Mouse (Mus musculus) megakaryocyte progenitor cell, adult 5-6 weeks (primary cell): ENCODE results near the gene Limk2. TPM values are rescaled to one million over a fixed set of nuclear protein-coding genes. Genes with fewer than 3 reads are reported as not detected.
A peak's percentile ranks its signal among the peaks of the same experiment; 100 is the strongest.

Source experiments
- ATAC-seq: replicated peaks from 2 replicates; pipeline ENCODE4 v1.8.0; 2016; ENCODE audit warnings: mild to moderate bottlenecking, moderate TSS enrichment, inconsistent platforms; ENCODE audit not compliant: poor library complexity
- total RNA-seq, 2 experiments: library from RNA; stranded (forward) in 1 of 2; stranded (reverse) in 1 of 2; fragments of 157-497, 149-512 nt in 1 of 2; fragments of 200-1000 nt in 1 of 2; gene quantifications; 2 replicates each; pipeline versions ENCODE4 v1.2.3 to v1.2.4; 2015 to 2017

The Limk2 gene
- total RNA-seq (2015), result 16.9 and 17.0 TPM in 2 replicates
- total RNA-seq (2017), result 20.1 and 30.0 TPM in 2 replicates

DNA sequence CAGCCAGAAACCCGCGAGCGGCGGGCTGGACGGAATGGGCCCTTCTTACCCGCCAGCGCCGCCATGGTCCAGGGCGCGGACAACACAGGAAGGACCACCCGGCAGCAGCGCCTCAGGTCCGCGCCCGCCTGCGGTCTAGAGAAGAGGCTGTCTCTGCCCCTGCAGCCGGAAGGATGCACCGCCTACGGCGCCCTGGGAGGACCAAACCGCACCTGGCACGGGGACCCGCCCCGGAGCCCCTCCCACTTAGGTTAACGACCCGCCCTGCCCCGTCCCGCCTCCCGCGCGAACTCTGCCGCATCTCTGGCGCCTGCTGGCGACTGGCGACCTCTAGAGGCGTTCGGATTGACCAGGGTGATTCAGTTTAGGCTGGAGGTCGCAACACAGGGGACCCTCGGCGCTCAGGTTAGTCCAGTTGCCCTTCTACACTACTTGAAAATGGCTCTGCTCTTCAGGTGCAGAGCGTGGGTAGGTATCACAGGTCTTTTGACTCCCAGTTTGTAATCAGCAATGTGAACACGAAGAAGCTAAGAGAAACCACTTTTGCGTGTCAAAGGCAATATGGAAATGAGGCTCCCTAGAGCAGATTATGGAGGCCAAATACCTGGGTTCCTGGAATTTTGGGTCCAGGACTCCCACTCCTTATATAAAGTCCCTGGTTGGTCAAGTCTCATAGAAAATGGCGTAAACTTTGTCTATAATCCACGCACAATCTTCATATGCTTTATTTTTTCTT is at the start of gene Limk2:
Limk2 (minus strand) TSS at position 193 of the 736 bp plus-strand sequence.
- ATAC-seq, result peak; percentile 96

DNA sequence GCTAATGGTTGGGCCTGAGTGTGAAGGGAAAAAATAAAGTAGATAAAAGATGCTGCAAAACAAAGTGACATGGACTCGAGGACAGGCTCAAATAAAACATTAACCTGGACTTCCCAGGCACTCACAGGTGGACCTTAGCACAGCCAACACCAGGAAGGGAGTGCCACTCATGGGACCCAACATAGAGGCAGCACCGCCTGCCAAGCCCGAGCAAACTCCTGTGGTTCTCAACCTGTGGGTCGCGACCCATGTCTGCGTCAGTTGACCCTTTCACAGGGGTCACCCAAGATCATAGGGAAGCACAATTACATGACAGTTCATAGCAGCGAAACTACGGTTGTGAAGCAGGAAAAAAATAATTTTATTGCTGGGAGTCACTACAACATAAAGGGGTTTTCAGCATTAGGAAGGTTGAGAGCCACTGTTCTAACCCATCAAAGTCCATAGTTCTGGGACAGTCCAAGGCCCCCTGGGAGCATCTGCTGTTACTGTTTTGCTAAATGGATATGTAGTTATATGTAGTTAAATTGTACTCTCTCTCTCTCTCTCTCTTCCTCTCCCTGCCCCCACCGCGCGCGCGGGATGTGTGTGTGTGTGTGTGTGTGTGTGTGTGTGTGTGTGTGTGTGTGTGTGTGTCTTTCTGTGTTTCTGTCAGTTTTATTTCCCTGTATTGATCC is 49.6 kb upstream of the Limk2 start:
- no peak for ATAC-seq

DNA sequence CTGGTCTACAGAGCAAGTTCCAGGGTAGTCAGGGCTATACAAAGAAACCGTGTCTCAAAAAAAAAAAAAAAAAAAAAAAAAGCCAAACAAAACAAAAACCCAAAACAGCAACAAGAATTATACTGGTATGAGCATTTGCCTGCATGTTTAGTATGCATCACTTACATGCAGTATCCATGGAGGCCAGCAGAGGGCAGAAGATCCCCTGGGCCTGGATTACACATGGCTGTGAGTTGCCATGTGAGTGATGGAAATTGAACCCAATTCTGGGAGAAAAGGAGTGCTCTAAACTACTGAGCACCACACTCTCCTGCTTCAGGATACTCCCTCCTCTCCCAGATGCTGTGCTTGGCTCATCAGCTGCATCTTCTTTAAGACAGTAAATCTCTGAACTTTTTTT is 47.4 kb upstream of the Limk2 start:
- ATAC-seq, result peak; percentile 56

DNA sequence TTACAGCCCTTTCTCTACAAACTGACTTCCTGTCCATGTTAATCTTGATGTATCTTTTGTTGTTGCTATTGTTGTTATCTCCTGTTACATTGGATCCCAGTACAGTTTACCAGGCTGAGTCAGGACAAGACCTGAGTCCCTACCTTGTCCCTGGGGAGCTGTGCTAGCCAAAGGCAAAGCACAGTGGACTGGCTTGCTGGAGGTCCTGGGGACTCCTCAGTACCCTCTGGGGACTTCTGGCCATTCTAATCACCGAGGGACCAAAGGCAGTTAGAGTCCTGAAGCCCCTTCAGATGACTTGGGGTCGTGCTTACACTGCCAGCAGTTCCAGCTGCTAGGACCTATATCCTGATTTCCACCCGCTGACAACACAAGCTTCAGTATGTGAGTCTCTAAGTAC is 45.5 kb upstream of the Limk2 start:
- ATAC-seq, result no peak

DNA sequence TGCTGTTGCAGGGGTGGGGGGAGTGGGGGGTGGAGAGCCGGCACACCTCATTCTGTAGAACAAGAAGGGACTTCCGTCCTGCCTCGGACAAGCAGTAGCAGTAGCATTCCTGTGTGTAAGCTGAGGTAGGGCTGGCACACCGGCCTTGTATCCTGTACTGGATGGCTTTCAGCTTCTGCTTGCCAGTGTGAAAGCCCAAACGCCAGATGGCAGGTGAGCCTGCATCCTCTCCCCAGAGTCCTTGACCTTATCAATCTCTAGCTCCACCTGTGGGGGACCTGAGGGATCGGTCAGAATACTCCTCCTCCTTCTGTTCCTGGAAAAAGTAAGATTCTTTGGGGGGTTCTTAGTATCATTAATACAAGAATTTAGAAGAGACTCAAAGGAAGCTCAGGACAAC is 44.5 kb upstream of the Limk2 start:
- no peak for ATAC-seq

DNA sequence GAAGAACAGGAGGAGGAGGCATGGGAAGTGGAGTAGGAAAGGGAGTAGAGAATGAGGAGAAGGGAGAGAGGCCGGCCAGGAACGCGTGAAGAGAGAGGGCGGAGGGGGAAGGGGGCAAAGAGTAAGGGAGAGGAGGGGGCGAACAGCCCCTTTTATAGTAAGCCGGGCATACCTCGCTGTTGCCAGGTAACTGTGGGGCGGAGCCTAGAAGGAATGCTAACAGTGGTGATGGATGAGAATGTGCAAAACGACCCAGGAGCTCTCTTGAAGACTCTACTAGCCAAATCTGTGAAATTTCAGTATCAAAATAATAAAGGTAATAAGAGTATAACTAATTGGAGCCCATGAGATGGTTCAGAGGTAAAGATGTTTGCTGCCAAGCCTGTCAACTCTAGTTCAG is 43.8 kb upstream of the Limk2 start:
- ATAC-seq, result no peak

DNA sequence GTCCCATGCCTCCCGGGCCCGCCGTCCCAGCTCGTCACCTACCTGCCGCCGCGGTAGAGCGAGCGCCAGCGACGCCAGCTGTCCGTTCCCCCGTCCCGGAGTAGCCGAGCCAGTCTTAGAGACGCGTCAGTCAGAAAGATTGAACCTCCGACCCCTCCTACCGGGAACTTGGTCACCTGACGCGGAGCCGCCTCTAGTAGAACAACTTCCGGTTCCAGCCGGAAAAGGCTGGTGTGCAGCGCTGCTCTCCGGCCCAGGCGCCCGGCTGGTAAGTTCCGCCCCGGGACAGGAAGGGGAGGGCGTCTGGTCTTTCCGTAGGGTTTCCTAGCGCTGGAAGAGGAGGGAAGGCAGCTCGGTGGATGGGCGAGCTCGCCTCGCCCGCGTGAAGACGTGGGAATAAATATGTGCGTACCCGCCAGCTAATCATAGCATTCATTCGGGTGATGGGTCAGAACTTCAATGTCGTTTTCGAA is 43.2 kb upstream of the Limk2 start, which contains the start of gene Rnf185:
Rnf185 (minus strand) TSS at position 197 of the 473 bp plus-strand sequence.
- peak; percentile 94 for ATAC-seq

DNA sequence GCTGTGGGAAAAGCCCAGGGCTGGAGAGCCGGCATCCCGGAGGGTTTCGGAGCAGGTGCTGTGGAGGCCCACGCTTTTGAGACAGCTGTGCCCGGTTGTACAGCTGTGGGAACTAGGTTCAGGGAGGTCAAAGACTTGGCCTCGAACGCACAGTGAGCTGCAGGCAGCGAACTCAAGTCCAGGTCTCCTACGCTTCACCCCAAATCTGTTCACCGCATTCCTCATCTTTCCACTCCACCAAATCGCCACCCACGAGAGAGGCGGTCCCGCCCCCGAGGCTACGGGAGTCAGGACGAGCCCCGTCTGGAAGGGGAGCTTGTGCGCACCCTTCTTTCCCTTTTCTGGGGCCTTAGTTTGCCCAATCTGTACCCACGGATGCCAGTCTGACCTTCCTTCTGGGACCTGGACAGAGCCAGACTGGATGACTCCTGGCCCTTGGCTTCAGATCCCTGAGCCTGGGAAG is 42.7 kb upstream of the Limk2 start:
- ATAC-seq, result peak; percentile 26

DNA sequence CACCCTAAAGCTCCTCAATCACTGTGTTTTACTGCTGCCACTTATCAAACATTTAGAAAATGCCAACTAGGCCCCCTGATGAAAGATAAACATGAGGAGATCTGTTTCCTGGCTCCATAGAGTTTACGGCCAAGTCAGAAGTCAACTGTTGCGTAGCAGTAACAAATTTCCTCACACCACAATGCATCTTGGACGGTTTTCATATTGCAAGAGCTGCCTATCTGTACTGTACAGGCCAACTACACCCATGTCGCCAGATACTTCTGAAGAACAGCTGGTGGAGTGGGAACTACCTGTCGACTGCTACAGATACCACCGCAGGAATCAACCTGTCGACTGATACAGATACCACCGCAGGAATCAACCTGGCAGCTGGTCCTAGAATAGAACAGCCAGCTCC is 35.9 kb upstream of the Limk2 start:
- peak; percentile 79 for ATAC-seq

DNA sequence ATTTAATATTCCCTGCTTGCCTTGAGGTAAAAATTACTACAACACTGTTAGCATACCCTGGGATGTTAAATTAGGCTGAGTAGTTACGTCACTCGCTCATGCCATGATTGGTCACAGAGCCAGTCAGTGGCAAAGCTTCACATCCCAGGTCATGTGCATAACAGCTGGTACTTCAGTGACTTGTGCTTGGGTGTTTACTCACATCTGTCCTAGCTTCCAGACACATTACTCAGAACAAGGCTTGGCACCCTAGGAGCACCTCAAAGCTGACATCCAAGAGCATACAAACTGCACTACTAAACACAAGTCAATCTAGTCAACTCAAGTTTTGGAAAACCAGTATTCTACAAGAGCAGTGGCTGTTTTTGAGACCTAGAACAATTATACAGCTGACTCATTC is 34.1 kb upstream of the Limk2 start:
- no peak for ATAC-seq

DNA sequence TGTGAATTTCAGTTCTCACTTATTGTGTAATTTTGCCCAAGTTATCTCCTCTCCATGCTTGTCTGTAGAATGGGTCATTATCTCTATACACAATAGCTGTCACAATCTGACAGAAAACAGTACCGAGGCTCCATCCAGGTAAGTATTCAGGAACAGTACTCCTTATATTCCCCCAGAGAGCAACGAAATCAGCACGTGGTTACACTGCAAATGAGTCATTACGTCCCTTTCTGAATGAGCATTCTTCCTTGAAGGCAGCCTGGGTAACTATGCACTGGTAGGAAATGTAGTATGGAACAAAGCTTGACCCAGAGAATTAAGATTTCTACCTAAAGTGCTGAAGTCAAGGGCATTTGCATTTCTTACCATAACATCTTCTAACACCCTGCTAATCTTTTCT is 33.7 kb upstream of the Limk2 start:
- ATAC-seq, result no peak

DNA sequence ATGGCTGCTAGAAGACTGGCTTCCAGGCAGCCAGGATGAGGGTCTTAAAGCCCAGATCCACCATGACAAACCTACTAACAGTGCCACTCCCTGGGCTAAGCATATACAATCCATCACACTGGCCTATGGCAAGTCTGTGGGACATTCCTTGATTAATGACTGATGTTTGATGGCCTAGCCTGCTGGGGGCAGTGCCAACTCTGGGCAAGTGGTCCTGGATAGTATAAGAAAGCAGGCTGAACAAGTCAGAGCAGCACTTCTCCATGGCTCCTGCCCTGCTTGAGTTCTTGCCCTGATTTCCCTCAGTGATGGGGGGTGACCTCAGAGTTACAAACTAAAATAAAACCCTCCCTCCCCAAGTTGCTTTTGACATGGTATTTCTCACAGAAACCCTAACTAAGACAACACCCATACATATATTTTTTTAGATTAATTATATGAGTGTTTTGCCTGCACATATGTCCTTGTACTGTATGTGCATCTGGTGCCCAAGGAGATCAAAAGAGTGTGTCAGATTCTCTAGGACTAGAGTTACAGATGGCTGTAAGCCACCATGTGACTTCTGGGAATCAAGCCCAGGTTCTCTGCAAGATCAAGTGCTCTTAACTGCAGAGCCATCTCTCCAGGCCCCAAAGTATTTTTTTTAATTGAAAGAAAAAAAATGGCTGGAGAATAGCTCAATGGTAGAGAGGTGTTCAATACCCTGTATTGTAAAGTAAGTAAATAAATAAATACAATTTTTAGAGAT is 32.9 kb upstream of the Limk2 start:
- ATAC-seq, result no peak

DNA sequence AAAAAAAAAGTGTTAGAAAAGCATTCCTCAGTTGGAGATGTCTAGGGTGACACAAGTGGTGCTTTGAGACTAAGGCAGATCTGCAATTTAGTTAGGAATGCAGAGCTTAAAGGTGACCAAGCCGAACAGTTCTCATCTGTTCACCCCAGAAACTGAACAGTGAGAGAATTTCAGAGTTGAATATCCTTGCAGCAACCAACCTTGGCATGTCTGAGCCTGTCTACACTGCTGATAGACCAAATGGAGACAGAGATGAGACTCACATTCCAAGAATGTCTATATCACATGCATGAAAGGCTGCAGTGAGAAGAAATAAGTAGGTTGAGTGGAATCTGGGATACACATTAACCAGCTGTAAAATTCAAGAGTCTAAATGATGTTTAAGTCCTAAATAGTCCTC is 28.6 kb upstream of the Limk2 start:
- ATAC-seq, result no peak

DNA sequence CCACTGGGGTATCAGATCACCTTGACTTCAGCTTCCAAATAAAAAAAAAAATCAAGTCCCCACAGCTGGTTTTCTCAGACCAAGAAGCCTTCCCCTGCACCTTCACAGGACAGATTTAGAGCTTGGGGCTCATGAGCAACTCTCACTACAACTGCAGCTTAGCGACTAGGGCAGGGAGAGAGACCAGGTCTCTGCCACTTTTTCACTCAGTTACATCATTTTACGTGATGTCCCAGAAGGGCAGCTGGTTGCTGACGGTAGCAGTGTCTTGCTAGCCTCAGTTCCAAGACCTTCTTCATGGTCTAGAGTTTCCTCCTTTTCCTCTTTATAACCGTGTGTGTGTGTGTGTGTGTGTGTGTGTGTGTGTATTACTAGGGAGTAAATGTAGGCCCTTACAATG is 24.8 kb upstream of the Limk2 start:
- ATAC-seq, result no peak

DNA sequence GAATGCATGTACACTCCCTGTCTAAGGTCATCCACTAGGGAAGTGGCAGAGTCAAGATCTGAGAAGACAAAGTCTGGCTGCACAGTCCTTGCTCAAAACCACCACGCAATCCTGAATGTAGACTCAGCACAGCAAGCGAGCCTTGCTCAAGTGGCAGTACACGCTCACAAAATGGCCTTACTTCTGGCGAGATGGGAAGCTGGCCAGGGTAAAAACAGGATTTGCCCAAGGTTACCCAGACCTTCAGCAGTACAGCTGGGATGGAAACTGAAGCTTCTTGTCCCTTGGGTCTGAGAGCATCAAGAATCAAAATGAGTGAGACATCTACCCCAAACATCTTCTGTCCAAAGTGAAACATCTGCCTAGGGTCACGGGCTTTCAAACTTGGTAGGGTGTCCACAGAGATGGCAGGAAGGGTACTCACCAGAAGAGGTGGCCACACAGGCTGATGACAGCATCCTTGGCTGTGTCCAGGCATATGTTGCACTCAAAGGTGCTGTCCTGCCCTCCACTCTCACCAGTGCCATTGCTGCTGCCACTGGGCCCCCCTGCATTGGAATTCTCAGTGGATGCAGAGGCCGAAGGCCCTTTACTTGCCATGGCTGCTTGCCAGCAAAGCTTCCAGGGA is 23.1 kb upstream of the Limk2 start:
- no peak for ATAC-seq

DNA sequence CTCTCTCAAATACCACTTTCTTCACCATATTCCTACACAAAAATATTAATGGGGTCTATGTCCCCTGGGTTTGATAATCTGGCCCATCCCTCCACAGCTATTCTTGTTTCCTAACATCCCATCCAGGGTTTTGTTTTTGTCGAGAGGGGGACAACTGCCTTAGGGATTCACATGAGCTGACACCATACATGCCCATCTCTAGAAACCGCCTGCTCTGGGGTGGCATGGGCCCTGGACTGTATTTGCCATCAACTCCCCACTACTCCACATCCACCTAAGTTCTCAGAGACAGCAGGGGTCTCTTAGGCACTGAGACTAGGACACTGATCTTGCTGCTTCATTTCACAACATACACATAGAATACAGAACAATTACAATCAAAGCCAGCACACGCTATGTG is 22.5 kb upstream of the Limk2 start:
- ATAC-seq, result no peak

DNA sequence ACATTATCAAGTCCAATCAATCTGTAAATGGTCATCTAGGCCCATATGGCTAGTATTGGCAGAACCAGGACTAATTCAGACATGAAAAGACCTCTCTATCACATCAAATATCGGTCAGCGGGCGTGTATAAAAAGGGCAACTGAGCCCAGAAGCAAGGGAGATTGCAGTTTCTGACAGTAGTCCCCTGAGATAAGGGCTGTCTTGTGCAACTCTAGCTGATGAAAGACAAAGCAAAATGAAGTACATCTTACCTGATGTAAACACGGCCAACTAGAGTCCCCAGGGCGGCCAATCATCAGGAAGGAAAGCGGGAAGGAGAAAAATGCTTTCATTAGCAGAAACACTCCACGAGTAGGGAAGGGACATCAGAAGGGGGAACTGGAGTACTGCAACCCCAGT is 19.6 kb upstream of the Limk2 start:
- no peak for ATAC-seq

DNA sequence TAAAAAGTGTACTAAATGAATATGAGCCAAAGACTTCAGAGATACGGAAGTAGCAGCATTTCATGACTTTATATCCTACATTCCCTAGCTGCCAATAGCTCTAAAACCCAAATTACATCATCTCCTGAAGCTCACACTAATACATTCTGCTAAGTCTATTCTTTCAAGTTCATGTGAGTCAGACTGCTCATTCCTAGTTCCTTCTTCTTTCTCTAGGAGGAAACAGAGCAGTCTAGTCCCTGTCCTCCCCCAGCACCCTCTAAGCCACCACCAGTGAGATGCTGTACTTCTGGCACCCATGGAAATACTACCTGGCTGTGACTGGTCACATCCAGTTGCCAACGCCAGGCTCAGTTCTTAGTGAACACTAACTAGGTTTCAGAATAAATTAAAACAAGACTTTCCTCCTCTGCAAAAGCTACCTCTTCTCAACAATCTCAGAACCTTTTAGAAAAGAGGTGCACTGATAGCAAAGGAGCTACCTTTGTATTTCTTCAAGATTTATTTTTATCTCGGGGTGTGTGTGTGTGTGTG is 18.8 kb upstream of the Limk2 start:
- no peak for ATAC-seq

DNA sequence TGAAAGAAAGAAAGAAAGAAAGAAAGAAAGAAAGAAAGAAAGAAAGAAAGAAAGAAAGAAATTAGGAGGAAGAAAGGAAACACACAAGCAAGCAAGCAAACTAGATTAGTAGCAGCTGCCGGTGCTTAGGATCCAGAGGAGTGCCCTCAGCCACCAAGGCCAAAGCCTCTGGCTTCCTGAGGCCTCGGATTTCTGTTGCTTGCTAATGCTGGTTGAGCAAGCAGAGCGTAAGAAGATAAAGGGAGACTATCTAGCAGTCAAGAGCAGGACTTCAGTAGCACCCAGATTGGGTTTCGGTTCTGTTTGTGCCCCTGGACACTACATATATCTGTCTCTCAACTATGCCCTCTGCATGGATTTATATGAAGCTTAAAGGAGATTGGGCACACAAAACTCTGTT is 13.3 kb upstream of the Limk2 start:
- ATAC-seq, result no peak

DNA sequence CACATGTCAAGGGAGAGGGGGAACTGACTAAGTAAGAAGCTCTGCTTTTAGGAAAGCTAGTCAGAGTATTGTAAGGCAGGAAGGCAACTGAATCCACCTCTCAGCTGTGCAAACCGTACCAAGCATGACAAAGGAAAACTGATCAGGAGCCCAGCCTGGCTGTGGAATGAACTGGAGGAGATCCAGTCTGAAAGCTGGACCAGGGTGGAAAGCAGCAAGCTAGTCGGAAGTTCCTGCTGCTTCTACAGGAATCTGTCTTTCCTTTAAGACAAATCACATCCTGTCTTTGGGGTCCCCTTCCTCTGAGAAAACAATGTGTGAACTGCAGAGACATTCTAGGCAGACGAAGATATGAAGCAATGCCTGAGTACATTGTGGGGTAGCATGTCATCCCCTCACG is 9.8 kb upstream of the Limk2 start:
- no peak for ATAC-seq

DNA sequence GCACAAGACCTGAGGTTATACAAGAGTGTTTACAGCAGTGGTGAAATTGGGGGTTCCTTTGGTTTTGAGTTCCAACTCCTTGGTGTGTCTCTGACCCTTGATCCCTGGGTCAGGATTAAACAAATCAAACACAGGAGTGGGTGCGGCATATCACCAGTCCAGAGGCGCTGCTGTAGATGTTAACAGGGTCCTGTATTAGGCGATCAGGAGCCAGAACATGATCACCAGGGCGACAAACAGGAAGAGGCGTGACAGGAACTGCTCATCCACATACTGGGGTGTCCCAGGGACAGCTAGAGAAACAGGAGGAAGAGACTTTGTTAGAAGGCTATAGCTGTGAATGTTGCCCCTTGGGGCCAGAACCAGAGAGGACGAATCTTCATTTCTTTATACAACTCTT is 8.8 kb upstream of the Limk2 start:
- ATAC-seq, result no peak
